Mouse (Mus musculus): Measurements from ENCODE around the gene Tbx18.

The Tbx18 gene

DNA sequence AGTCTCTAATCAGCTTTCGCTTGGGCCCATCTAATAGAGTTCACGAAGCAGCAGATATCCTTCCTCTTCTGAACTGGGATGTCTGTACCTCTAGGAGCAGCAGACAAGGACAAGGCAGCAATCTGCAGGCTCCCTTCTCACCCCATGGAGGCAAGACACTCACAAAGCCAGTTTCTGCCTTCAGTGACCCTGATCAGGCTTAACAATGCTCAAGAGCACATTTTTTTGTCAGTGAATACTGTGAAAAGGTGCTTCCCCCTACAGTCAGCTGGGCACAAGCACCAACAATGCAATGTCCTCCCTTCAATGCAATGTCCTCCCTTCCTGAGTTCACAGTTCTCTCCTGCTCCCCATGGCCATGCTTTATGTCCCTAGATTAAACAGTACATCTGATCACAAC is 9.3 kb downstream of the Tbx18 start:
- DNase-seq (ENCODE audit: inconsistent age in 2 of 2, low spot score in 1 of 2): no peak

GRCm38 (mm10) chr9:87710360-87710759 is 20.7 kb downstream of the Tbx18 start:
- no peak for DNase-seq (ENCODE audit: inconsistent age in 2 of 2, low spot score in 1 of 2)

- peak; percentile 37 to 85 for DNase-seq (ENCODE audit: inconsistent age in 2 of 2, low spot score in 1 of 2)
Observed at GRCm38 (mm10) chr9:87708151-87708550, 22.9 kb downstream of the Tbx18 start.

- DNase-seq (ENCODE audit: inconsistent age in 2 of 2, low spot score in 1 of 2): no peak
Observed at GRCm38 (mm10) chr9:87702267-87702666, 28.8 kb downstream of the Tbx18 start.

GRCm38 (mm10) chr9:87686981-87687380 is 44.1 kb downstream of the Tbx18 start:
- DNase-seq (ENCODE audit: inconsistent age in 2 of 2, low spot score in 1 of 2): no peak

GRCm38 (mm10) chr9:87682247-87682646 is 48.8 kb downstream of the Tbx18 start:
- no peak for DNase-seq (ENCODE audit: inconsistent age in 2 of 2, low spot score in 1 of 2)

Data from adrenal gland, adult (tissue).